Mouse (Mus musculus) ovary, postnatal 14 days (tissue): ENCODE measurements around the gene Map2k6.

Source experiments
- DNase-seq: peaks from one replicate; pipeline ENCODE4 v3.0.0; 2022; ENCODE audit warnings: low spot score

Map2k6 gene

GRCm38 (mm10) chr11:110403602-110404001, 4.7 kb downstream of the Map2k6 start:
- DNase-seq: no peak

GRCm38 (mm10) chr11:110405607-110406006, 6.7 kb downstream of the Map2k6 start:
- DNase-seq: no peak

GRCm38 (mm10) chr11:110409131-110409530, 10.2 kb downstream of the Map2k6 start:
- DNase-seq: no peak

GRCm38 (mm10) chr11:110409776-110410175, 10.9 kb downstream of the Map2k6 start:
- DNase-seq: no peak

- no peak for DNase-seq
Measured at GRCm38 (mm10) chr11:110411596-110411995, 12.7 kb downstream of the Map2k6 start.

- DNase-seq: no peak
Measured at GRCm38 (mm10) chr11:110414263-110414662, 15.3 kb downstream of the Map2k6 start.

GRCm38 (mm10) chr11:110416691-110417090, 17.8 kb downstream of the Map2k6 start:
- no peak for DNase-seq

- DNase-seq: no peak
Measured at GRCm38 (mm10) chr11:110420463-110420862, 21.5 kb downstream of the Map2k6 start.

GRCm38 (mm10) chr11:110426572-110427145, 27.7 kb downstream of the Map2k6 start:
- no peak for DNase-seq

- no peak for DNase-seq
Measured at GRCm38 (mm10) chr11:110427159-110427561, 28.2 kb downstream of the Map2k6 start.

- no peak for DNase-seq
Measured at GRCm38 (mm10) chr11:110428999-110429398, 30.1 kb downstream of the Map2k6 start.

GRCm38 (mm10) chr11:110429837-110430418, 31.0 kb downstream of the Map2k6 start:
- DNase-seq: no peak

GRCm38 (mm10) chr11:110435839-110436556, 37.1 kb downstream of the Map2k6 start:
- no peak for DNase-seq

GRCm38 (mm10) chr11:110436998-110437397, 38.1 kb downstream of the Map2k6 start:
- DNase-seq: no peak

GRCm38 (mm10) chr11:110438135-110438534, 39.2 kb downstream of the Map2k6 start:
- no peak for DNase-seq

- DNase-seq: no peak
Measured at GRCm38 (mm10) chr11:110438700-110439296, 39.9 kb downstream of the Map2k6 start.

- DNase-seq: no peak
Measured at GRCm38 (mm10) chr11:110439354-110439753, 40.4 kb downstream of the Map2k6 start.

- DNase-seq: no peak
Measured at GRCm38 (mm10) chr11:110444576-110444975, 45.7 kb downstream of the Map2k6 start.

- DNase-seq: peak; percentile 29
Measured at GRCm38 (mm10) chr11:110448131-110448725, 49.3 kb downstream of the Map2k6 start.

- peak; percentile 10 for DNase-seq
Measured at GRCm38 (mm10) chr11:110448726-110449161, 49.8 kb downstream of the Map2k6 start.

- no peak for DNase-seq
Measured at GRCm38 (mm10) chr11:110449183-110449582, 50.3 kb downstream of the Map2k6 start.

GRCm38 (mm10) chr11:110450091-110450757, 51.3 kb downstream of the Map2k6 start:
- no peak for DNase-seq
